Mouse (Mus musculus): ENCODE results near the gene Kif26b. TPM values are rescaled to one million over a fixed set of nuclear protein-coding genes. Genes with fewer than 3 reads are reported as not detected.

Gene Kif26b
- total and polyA plus RNA-seq, 3 experiments: 0.04 to 0.16 TPM; not detected in 1

DNA sequence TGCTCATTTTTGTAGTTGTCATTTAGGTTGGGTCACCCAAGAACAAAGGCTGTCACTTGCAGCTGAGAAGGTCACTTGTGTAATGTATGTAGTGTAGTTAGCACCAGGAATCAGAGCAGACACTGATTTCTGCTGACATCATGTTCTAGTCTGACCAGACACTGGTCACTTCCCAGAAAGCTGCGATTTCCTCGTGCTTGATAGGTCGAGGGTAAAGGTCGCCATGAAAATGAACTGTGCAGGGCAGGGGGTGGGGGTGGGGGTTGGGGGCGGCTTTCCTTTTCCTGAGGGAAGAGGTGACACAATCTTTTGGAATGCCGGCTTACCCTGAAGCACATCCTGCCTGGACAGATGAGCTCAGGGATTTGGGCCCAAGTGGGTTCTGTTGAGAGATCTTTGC is 68.8 kb downstream of the Kif26b start:
- no peak overlapping the region for H3K4me3 ChIP-seq (ENCODE audit: low read depth, low read length)
- peaks cover 14% of the 10 kb centered on the region for H3K27me3 ChIP-seq (ENCODE audit: insufficient read depth, low read length)
- ATAC-seq (ENCODE audit: extremely low read depth, insufficient number of reproducible peaks, low FRiP score, poor library complexity, severe bottlenecking) (no peak), DNase-seq (ENCODE audit: low spot score) (no peak)
- no peaks in the 10 kb centered on the region for H3K36me3 ChIP-seq (replicated peaks)
- no peaks in the 10 kb centered on the region; the same call in 1 of the 2 replicates for H3K9me3 ChIP-seq (replicated peaks)
- no peaks in the 10 kb centered on the region for H3K4me1 ChIP-seq (ENCODE audit: insufficient read depth, low read depth, low read length)
- TF ChIP-seq CTCF (IDR thresholded peaks at IDR 0.05; ENCODE audit: low read depth, low read length) (no peak), TAL1 (conservative IDR thresholded peaks at IDR 0.05; ENCODE audit: low read depth, low read length) (no peak), POLR2AphosphoS5 (IDR thresholded peaks at IDR 0.05; ENCODE audit: insufficient replicate concordance, low read depth, low read length) (no peak), GATA1 (IDR thresholded peaks at IDR 0.05; ENCODE audit: borderline replicate concordance, low read length) (no peak), GATA2 (IDR thresholded peaks at IDR 0.05; ENCODE audit: borderline replicate concordance, low read depth, low read length) (no peak)

DNA sequence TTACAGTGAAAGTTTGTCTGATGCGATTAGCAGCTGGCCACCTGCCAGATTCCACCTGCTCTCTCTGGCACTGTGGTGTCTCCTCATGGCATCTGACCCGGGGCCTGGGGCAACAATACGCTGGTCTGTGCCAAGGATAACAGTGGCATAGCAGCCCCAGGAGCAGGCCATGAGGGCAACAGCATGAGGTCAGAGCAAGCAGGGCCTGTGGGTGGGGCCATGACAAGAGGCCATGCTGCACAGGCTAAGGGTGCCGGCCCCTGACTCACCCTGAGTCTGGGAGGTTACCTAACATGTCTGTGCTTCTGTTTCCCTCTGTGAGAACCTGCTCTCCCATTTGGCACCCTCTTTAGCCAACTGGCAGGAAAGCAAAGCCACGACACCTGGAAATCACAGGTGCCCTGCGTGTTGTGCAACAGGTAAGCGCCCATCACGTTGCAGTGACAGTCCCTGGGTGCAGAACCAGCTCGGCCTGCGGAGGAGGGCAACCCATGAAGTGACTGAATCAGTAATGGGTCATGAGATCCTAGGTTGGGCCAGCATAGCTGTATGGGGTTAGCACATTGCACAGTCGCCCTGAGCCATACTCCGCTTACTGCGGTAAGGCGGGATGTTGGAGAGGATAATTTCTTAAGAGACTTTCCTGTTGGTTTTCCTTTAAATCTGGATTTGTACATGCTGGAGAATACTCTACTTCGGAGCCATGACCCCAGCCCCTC is 72.1 kb downstream of the Kif26b start:
- Histone ChIP-seq H3K36me3 (replicated peaks) (no peaks in the 10 kb centered on the region), H3K4me1 (ENCODE audit: insufficient read depth, low read depth, low read length) (no peaks in the 10 kb centered on the region), H3K4me3 (ENCODE audit: low read depth, low read length) (no peak overlapping the region), H3K9me3 (replicated peaks) (no peaks in the 10 kb centered on the region; the same call in 1 of the 2 replicates), H3K27me3 (ENCODE audit: insufficient read depth, low read length) (peaks cover 14% of the 10 kb centered on the region)
- DNase-seq (ENCODE audit: low spot score) (no peak), ATAC-seq (ENCODE audit: extremely low read depth, insufficient number of reproducible peaks, low FRiP score, poor library complexity, severe bottlenecking) (no peak)
- TF ChIP-seq GATA2 (IDR thresholded peaks at IDR 0.05; ENCODE audit: borderline replicate concordance, low read depth, low read length) (no peak), CTCF (IDR thresholded peaks at IDR 0.05; ENCODE audit: low read depth, low read length) (no peak), POLR2AphosphoS5 (IDR thresholded peaks at IDR 0.05; ENCODE audit: insufficient replicate concordance, low read depth, low read length) (no peak), GATA1 (IDR thresholded peaks at IDR 0.05; ENCODE audit: borderline replicate concordance, low read length) (no peak), TAL1 (conservative IDR thresholded peaks at IDR 0.05; ENCODE audit: low read depth, low read length) (no peak)

GRCm38 (mm10) chr1:178609151-178609775 is 80.3 kb downstream of the Kif26b start:
- Histone ChIP-seq H3K4me1 (ENCODE audit: insufficient read depth, low read depth, low read length) (no peaks in the 10 kb centered on the region), H3K4me3 (ENCODE audit: low read depth, low read length) (no peak overlapping the region), H3K36me3 (replicated peaks) (no peaks in the 10 kb centered on the region), H3K9me3 (replicated peaks) (peaks cover 8% of the 10 kb centered on the region), H3K27me3 (ENCODE audit: insufficient read depth, low read length) (peaks cover 6% of the 10 kb centered on the region; the same call in 1 of the 2 replicates)
- ATAC-seq (ENCODE audit: extremely low read depth, insufficient number of reproducible peaks, low FRiP score, poor library complexity, severe bottlenecking) (no peak), DNase-seq (ENCODE audit: low spot score) (no peak)
- TF ChIP-seq GATA2 (IDR thresholded peaks at IDR 0.05; ENCODE audit: borderline replicate concordance, low read depth, low read length): no peak

DNA sequence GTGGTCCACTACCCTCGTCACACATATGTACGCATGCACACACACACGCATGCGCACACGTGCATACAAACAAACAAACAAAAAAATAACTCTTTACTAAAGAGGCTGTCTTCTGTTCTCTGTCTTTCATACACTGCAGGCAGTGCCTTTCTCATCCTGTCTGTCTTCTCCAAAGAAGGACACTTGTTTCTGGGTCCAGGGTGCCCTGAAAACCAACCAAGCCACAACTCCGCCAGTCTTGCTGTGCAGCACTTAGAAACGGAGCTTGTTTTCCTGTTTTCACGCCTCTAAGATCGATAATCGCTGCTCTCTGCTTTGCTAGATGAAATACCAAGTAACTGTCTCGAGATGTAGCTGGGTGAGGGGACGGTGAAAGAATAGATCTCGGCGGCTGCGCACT is 82.6 kb downstream of the Kif26b start:
- no peak for ATAC-seq (ENCODE audit: extremely low read depth, insufficient number of reproducible peaks, low FRiP score, poor library complexity, severe bottlenecking)
- TF ChIP-seq POLR2AphosphoS5 (IDR thresholded peaks at IDR 0.05; ENCODE audit: insufficient replicate concordance, low read depth, low read length): no peak
- no peak for TF ChIP-seq GATA1 (IDR thresholded peaks at IDR 0.05; ENCODE audit: borderline replicate concordance, low read length)
- no peak for TF ChIP-seq CTCF (IDR thresholded peaks at IDR 0.05; ENCODE audit: low read depth, low read length)
- TF ChIP-seq GATA2 (IDR thresholded peaks at IDR 0.05; ENCODE audit: borderline replicate concordance, low read depth, low read length): no peak
- TF ChIP-seq TAL1 (conservative IDR thresholded peaks at IDR 0.05; ENCODE audit: low read depth, low read length): no peak
- H3K36me3 ChIP-seq (replicated peaks): no peaks in the 10 kb centered on the region

GRCm38 (mm10) chr1:178621301-178621700 is 92.4 kb downstream of the Kif26b start:
- ATAC-seq (ENCODE audit: extremely low read depth, insufficient number of reproducible peaks, low FRiP score, poor library complexity, severe bottlenecking) (no peak), DNase-seq (ENCODE audit: low spot score) (no peak)
- Histone ChIP-seq H3K4me1 (ENCODE audit: insufficient read depth, low read depth, low read length) (no peaks in the 10 kb centered on the region), H3K9me3 (replicated peaks) (no peaks in the 10 kb centered on the region), H3K4me3 (ENCODE audit: low read depth, low read length) (no peak overlapping the region), H3K27me3 (ENCODE audit: insufficient read depth, low read length) (peaks cover 39% of the 10 kb centered on the region), H3K36me3 (replicated peaks) (no peaks in the 10 kb centered on the region)
- TF ChIP-seq TAL1 (conservative IDR thresholded peaks at IDR 0.05; ENCODE audit: low read depth, low read length) (no peak), GATA1 (IDR thresholded peaks at IDR 0.05; ENCODE audit: borderline replicate concordance, low read length) (no peak), CTCF (IDR thresholded peaks at IDR 0.05; ENCODE audit: low read depth, low read length) (no peak), POLR2AphosphoS5 (IDR thresholded peaks at IDR 0.05; ENCODE audit: insufficient replicate concordance, low read depth, low read length) (no peak), GATA2 (IDR thresholded peaks at IDR 0.05; ENCODE audit: borderline replicate concordance, low read depth, low read length) (no peak)

More for the DNA sequence above, 82.6 kb downstream of the Kif26b start:
- Histone ChIP-seq H3K27me3 (ENCODE audit: insufficient read depth, low read length) (peaks cover 10% of the 10 kb centered on the region; the same call in 1 of the 2 replicates), H3K4me1 (ENCODE audit: insufficient read depth, low read depth, low read length) (no peaks in the 10 kb centered on the region), H3K9me3 (replicated peaks) (peaks cover 8% of the 10 kb centered on the region), H3K4me3 (ENCODE audit: low read depth, low read length) (no peak overlapping the region)
- no peak for DNase-seq (ENCODE audit: low spot score)

DNA sequence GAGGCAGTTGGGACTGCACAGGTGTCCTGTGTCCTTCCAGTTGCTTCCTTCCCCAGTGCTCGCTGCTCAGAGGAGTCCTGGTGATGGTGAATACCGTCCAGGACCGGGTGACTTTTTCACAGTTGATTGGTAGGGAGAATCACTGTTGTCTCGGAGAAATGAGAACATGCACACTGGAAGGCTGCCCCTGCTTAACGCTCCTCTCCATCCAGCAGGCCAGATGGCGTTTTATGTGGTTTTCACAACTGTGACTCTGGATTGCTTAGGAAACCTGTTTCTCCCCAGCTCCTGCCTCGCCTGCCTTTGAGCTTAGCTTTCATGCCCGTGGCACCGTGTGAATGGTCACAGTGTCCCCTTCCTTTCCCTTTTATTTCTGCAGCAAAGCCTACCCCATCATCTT is 95.0 kb downstream of the Kif26b start:
- TF ChIP-seq POLR2AphosphoS5 (IDR thresholded peaks at IDR 0.05; ENCODE audit: insufficient replicate concordance, low read depth, low read length) (no peak), TAL1 (conservative IDR thresholded peaks at IDR 0.05; ENCODE audit: low read depth, low read length) (no peak), GATA1 (IDR thresholded peaks at IDR 0.05; ENCODE audit: borderline replicate concordance, low read length) (no peak), GATA2 (IDR thresholded peaks at IDR 0.05; ENCODE audit: borderline replicate concordance, low read depth, low read length) (no peak), CTCF (IDR thresholded peaks at IDR 0.05; ENCODE audit: low read depth, low read length) (no peak)
- no peaks in the 10 kb centered on the region for H3K36me3 ChIP-seq (replicated peaks)
- peaks cover 51% of the 10 kb centered on the region for H3K27me3 ChIP-seq (ENCODE audit: insufficient read depth, low read length)
- no peaks in the 10 kb centered on the region for H3K9me3 ChIP-seq (replicated peaks)
- DNase-seq (ENCODE audit: low spot score) (no peak), ATAC-seq (ENCODE audit: extremely low read depth, insufficient number of reproducible peaks, low FRiP score, poor library complexity, severe bottlenecking) (no peak)
- no peak overlapping the region for H3K4me3 ChIP-seq (ENCODE audit: low read depth, low read length)
- no peaks in the 10 kb centered on the region for H3K4me1 ChIP-seq (ENCODE audit: insufficient read depth, low read depth, low read length)

Data from G1E (cell line).